Mouse (Mus musculus) kidney, adult 2 months (tissue): ENCODE measurements around the gene Dusp7.

Source experiments
- CTCF ChIP-seq: fragments of 200-500 bp; conservative IDR thresholded peaks from 2 replicates; pipeline ENCODE4 v1.5.1; 2011; ENCODE audit warnings: low read depth, mild to moderate bottlenecking, control low read depth, low read length, moderate library complexity, mixed read lengths; ENCODE audit not compliant: insufficient read depth, insufficient read length
- POLR2A ChIP-seq: fragments of 200-500 bp; IDR thresholded peaks from one replicate; pipeline ENCODE4 v1.6.1; 2011; ENCODE audit warnings: low read depth, low read length, control low read depth

DNA sequence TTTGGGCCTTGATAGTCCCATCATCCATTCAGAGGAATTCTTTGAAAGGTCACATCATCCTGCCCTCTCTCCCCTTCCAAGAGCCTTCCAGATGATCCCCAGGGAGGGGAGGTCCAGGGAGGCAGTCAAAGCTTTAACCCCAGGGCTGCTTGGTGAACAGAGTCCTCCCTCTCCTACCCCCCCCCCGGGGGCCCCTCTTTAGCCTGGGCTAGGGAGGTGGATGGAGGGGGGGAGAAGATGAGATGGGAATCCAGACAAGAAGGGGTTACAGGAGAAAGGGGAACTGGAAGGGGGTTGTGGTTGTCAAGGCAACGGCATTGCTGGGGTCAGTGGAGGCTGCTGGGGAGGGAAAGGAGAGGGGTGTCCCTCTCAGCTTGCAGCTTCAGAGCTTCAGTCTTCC is 52.2 kb downstream of the Dusp7 start:
- TF ChIP-seq CTCF = no peak
- no peak for TF ChIP-seq POLR2A
